Mouse (Mus musculus) T-helper 1 cell (primary cell): Measurements from ENCODE around the gene Gm3642.
"Not testable (repeated sequence)": the region's sequence is repeated elsewhere in the genome, so short reads cannot be mapped to it uniquely, and the experiment has no call there.

Experiments used
- in situ Hi-C: fragments of 300-600 bp; cut with MboI, MseI; formaldehyde crosslinking; loops from one replicate; pipeline ENCODE4 v1.15.1; 2025; ENCODE audit warnings: high pct_unique_total_duplicates

Gene Gm3642

DNA sequence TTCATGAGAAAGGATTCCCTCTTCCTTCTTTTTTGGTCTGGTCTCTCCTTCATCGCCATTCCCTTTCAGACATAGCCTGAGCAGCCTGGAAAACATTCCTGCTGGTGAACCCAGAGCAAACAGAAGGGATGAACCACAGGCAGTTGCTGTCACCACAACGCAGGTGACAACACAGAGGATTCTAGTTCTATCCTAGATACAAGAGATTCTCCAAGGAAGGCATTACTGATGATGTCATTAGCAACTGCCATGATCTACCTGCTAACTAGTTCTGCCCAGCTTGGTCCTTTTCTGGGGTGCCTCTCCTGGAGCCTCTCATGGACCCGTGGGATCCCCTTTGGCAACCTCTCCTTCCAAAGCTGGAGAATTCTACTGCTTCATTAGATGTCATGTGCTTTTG lies at the start of gene Gm3642:
Gene Gm3642 (minus strand): TSS at position 101 of the 400 bp plus-strand sequence.
- in situ Hi-C loops = not testable (repeated sequence)

DNA sequence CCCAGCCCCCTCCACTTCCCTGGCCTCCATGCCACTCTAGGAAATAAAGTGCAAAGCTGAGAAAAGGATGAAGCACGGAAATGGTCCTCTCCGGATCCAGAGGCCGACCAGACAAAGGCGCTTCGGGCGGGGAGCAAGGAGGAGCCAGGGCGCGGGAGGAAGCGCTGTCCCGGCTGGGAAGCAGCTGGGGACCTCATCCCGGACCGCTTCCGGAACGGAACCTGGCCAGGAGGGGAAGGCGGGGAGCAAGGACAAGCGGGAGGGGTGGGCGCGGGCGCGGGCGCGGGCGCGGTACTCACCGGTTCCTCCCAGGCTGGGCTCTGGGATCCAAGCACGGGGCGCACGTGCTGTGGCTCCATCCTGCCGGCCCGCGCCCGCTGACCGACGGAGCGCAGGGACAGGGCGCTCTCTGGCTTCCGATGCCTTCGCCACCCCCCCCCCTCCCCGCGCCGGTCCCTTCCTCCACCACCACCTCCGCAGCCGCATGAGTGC lies 49.5 kb upstream of the Gm3642 start, which contains the start of gene Gm3667:
Gene Gm3667 (minus strand): TSS at position 442 of the 492 bp plus-strand sequence.
- in situ Hi-C loops = not testable (repeated sequence)

GRCm38 (mm10) chr14:6888811-6889210 lies 48.7 kb upstream of the Gm3642 start:
- in situ Hi-C loops = not testable (repeated sequence)

DNA sequence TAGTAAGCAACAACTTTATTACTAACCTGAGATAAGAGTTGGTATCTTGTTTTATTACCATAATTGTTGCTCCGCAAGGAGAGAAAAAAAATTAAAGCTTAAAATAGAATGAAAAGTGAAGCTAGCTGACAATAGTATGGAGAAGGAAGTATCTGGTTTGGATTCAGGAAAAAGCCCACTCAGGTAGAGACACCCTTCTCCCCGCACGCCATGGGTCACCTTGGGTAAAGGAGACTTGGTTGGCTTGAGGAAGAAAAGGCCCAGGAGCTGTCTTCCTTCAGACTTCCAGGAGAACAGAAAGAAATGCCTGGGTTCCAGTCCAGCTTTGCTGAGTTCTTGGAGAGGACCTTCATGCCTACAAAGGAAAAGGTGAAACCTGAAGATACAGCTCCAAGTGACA lies 16.8 kb downstream of the Gm3642 start:
- in situ Hi-C loops = loop anchor here (10.0 kb wide), 2 partner anchors 618 to 1148 kb away; no protein-coding TSS in a partner anchor
